Mouse (Mus musculus) intestine, postnatal 0 days (tissue): ENCODE measurements at regions not wholly inside any gene's neighbourhood (a gene's known extent, or its start where the extent isn't known, plus 50 kb on each side); places are given as distances from the start of the nearest gene placed in this dataset.

ENCODE experiments used
- ATAC-seq: fragments of 200-750 bp; cut with Nextera tagmentation; 2 replicates; pipeline ENCODE4 v1.8.0; 2017; ENCODE audit warnings: mild to moderate bottlenecking, moderate TSS enrichment, moderate library complexity
- H3K27ac ChIP-seq: fragments of 300-500 bp; sonication (generic); 2 replicates; pipeline ENCODE4 v1.5.1; 2014; ENCODE audit warnings: mild to moderate bottlenecking, low read depth, low read length, moderate library complexity
- H3K27me3 ChIP-seq: fragments of 300-500 bp; sonication (generic); replicated peaks from 2 replicates; pipeline ENCODE4 v1.6.1; 2014; ENCODE audit warnings: low read length, mixed read lengths; ENCODE audit not compliant: control insufficient read depth, insufficient read depth
- H3K36me3 ChIP-seq: fragments of 300-500 bp; sonication (generic); 2 replicates; pipeline ENCODE4 v1.6.1; 2014; ENCODE audit warnings: mild to moderate bottlenecking, moderate library complexity; ENCODE audit not compliant: control insufficient read depth, insufficient read depth
- H3K4me1 ChIP-seq: fragments of 300-500 bp; sonication (generic); replicated peaks from 2 replicates; pipeline ENCODE4 v1.6.1; 2014; ENCODE audit warnings: antibody characterized with exemption, low read length, mixed read lengths; ENCODE audit not compliant: control insufficient read depth, insufficient read depth
- H3K4me2 ChIP-seq: fragments of 300-500 bp; sonication (generic); replicated peaks from 2 replicates; pipeline ENCODE4 v1.6.1; 2014; ENCODE audit warnings: low read depth, mild to moderate bottlenecking, moderate library complexity
- H3K4me3 ChIP-seq: fragments of 300-500 bp; sonication (generic); 2 replicates; pipeline ENCODE4 v1.5.1; 2014; ENCODE audit warnings: low read depth, low read length
- H3K9ac ChIP-seq: fragments of 300-500 bp; sonication (generic); 2 replicates; pipeline ENCODE4 v1.6.1; 2014; ENCODE audit warnings: mild to moderate bottlenecking, low read depth, low read length
- H3K9me3 ChIP-seq: fragments of 300-500 bp; sonication (generic); 2 replicates; pipeline ENCODE4 v1.6.1; 2016; ENCODE audit warnings: mixed run types; ENCODE audit not compliant: control insufficient read depth
- CTCF ChIP-seq: sonication (generic); IDR thresholded peaks from 2 replicates; pipeline ENCODE4 v1.5.1; 2016; ENCODE audit warnings: low read depth, mild to moderate bottlenecking, control low read depth, antibody characterized with exemption, moderate library complexity
- WGBS: fragments of 180-500 bp; shearing (Covaris S2); extraction: QIAGEN DNeasy Blood & Tissue Kit; methylation state at CpG from one replicate; pipeline ENCODE4 v1.1.7; 2014; 5-methylcytosine and 5-hydroxymethylcytosine counted together

DNA sequence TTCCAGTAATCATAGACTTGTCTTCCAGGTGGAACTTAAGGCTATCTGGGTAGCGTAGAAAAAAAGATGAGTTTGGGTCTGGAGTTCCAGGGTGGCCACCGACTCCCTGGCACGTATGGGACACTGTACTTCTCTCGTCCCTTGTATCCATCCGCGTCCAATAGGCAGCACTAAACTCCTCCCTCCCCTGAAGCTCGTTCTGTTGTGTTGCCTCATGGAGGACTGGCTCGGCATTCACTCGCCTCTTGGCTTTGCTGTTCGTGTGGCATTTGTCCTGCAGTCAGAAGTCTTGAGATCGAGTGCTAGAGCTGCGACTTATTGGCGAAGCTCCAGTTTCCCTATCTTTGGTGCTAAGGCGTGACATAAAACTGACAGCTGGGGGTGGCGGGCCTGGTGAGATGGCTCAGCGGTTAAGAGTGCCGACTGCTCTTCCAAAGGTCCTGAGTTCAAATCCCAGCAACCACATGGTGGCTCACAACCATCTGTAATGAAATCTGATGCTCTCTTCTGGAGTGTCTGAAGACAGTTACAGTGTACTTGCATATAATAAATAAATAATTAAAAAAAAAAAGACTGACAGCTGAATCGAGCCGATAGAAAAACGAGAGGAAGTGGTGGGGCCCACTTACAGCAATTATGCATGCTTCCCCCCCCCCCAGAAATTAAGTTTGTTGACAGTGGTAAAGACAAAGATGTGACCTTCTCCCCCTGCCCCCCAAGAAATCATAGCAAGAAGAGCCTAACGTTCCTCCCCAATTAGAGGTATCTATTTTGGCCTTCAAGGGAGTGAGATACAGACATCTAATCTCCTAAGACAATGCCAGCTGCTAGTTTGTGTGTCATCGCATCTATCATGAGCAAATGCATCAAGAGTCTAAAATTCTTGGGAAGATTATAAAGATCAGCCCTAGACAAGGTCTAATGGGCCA lies 274.1 kb downstream of the Rngtt start:
- H3K9ac ChIP-seq = no peak overlapping the region
- no peak overlapping the region for H3K27ac ChIP-seq
- no peaks in the 10 kb centered on the region for H3K4me1 ChIP-seq
- no peak overlapping the region for H3K4me2 ChIP-seq
- H3K27me3 ChIP-seq = no peaks in the 10 kb centered on the region
- WGBS = 89% methylated on average over 22 of the region's 22 CpGs
- no peak for TF ChIP-seq CTCF
- no peak for ATAC-seq
- no peaks in the 10 kb centered on the region for H3K9me3 ChIP-seq
- no peak overlapping the region for H3K4me3 ChIP-seq
- no peaks in the 10 kb centered on the region for H3K36me3 ChIP-seq

DNA sequence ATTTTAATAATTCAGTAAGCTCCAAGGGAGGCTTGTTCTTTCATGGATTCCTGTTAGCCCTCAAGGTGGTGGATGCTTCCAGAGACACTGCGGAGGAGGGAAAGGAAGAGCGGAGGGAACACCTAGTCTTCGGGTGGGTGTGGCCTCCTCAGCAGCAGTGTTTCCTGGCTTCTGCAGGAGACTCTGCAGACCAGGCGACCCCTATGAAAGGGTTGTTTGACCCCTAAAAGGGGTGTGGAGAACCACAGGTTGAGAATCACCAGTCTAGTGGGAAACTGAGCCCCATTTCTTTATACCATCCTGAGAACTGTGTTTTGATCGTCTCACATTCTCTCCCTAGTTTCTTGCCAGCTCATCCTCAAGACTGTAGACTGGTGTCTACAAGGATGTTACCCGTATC lies 275.7 kb downstream of the Rngtt start:
- Histone ChIP-seq H3K36me3 (no peaks in the 10 kb centered on the region), H3K4me1 (no peaks in the 10 kb centered on the region), H3K9me3 (no peaks in the 10 kb centered on the region), H3K4me2 (no peak overlapping the region), H3K27ac (no peak overlapping the region), H3K4me3 (no peak overlapping the region), H3K27me3 (no peaks in the 10 kb centered on the region), H3K9ac (no peak overlapping the region)
- ATAC-seq = no peak
- WGBS = 79% methylated on average over 6 of the region's 6 CpGs
- TF ChIP-seq CTCF = no peak

- Histone ChIP-seq H3K4me2 (no peak overlapping the region), H3K9me3 (no peaks in the 10 kb centered on the region), H3K27me3 (no peaks in the 10 kb centered on the region), H3K4me1 (no peaks in the 10 kb centered on the region), H3K27ac (no peak overlapping the region), H3K9ac (no peak overlapping the region), H3K36me3 (no peaks in the 10 kb centered on the region), H3K4me3 (no peak overlapping the region)
- WGBS = 54% methylated on average over 4 of the region's 4 CpGs
- TF ChIP-seq CTCF = no peak
- no peak for ATAC-seq
These were observed 276.1 kb downstream of the Rngtt start for GRCm38 (mm10) chr4:33586290-33586614.

DNA sequence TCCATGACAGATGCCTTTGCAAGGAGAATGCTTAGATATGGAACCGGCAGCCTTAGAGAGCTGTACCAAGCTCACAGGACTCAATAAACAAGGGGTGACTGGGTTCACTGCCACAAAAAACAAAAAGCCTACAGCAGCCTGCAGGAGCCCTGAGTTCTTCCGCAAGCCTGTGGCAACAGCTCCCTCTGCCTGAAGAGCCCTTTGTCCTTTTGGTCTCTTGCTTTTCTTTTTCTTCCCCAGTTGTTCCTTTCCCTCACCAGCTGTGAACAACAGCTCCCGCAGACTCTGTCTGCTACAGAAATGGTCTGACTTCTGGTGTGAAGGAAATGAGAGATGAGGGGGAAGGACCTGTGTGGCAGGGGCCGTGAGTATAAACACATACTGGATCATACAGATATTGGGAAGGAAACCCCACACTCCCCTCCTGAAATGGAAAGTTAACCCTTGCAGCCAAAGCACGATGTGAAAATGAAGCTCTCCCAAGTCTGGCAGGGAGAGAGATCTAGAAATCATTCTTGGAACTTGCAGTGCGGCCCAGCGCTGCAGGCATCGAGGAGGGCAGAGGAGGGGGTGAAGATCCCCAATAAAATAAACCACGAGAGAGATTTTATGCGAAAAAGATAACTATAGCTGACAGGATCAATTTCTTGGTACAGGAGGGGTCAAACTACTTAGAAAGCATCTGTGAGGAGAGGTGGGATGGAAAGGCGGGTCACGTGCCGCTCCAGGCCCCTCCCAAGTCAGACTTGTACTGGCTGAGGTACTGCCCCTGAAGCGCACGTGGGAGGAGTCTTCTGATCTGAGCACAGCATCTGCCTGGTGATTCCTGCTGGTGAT lies 276.7 kb downstream of the Rngtt start:
- Histone ChIP-seq H3K27ac (no peak overlapping the region), H3K4me3 (peak overlapping the region; percentile 20), H3K9ac (peak overlapping the region; percentile 22; the same call in 1 of the 2 replicates), H3K4me2 (peak overlapping the region; percentile 56), H3K9me3 (no peaks in the 10 kb centered on the region), H3K36me3 (no peaks in the 10 kb centered on the region), H3K4me1 (no peaks in the 10 kb centered on the region), H3K27me3 (no peaks in the 10 kb centered on the region)
- ATAC-seq = 0 out of 2 replicates have a peak, but pooled peaks have one; percentile 31
- WGBS = 15% methylated on average over 15 of the region's 15 CpGs
- peak; percentile 59 for TF ChIP-seq CTCF

DNA sequence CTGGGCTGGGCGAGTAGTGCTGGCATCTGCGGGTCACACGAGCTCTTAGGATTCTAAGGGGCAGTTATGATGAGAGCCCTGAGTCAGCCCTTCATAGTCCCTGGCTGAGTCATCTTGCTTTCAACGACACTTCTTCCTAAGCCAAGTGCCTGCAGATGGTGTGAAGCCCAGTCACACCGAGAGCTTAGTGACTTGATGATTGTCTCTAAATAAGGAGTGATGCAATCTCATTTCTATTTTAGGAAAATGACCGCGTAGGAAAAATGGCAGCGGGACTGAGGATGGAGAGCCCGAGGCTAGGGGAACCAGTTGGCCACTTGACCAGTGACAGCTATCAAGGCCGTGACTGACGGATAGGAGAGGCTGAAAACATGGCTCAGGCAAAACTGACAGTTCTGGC lies 277.6 kb downstream of the Rngtt start:
- WGBS = 74% methylated on average over 11 of the region's 11 CpGs
- TF ChIP-seq CTCF = no peak
- no peak for ATAC-seq
- H3K4me1 ChIP-seq = no peaks in the 10 kb centered on the region
- no peaks in the 10 kb centered on the region for H3K27me3 ChIP-seq
- no peaks in the 10 kb centered on the region for H3K9me3 ChIP-seq
- no peak overlapping the region for H3K4me3 ChIP-seq
- no peak overlapping the region for H3K9ac ChIP-seq
- no peak overlapping the region for H3K27ac ChIP-seq
- H3K36me3 ChIP-seq = no peaks in the 10 kb centered on the region
- H3K4me2 ChIP-seq = no peak overlapping the region

GRCm38 (mm10) chr4:33588127-33588526 lies 278.0 kb downstream of the Rngtt start:
- no peak overlapping the region for H3K4me2 ChIP-seq
- WGBS = 69% methylated on average over 5 of the region's 5 CpGs
- no peak overlapping the region for H3K27ac ChIP-seq
- H3K4me3 ChIP-seq = no peak overlapping the region
- H3K36me3 ChIP-seq = no peaks in the 10 kb centered on the region
- TF ChIP-seq CTCF = no peak
- H3K4me1 ChIP-seq = no peaks in the 10 kb centered on the region
- H3K9ac ChIP-seq = no peak overlapping the region
- ATAC-seq = no peak
- H3K9me3 ChIP-seq = no peaks in the 10 kb centered on the region
- H3K27me3 ChIP-seq = no peaks in the 10 kb centered on the region
